Mouse (Mus musculus): ENCODE data around the gene Psmb9. TPM values are rescaled to one million over a fixed set of nuclear protein-coding genes. Genes with fewer than 3 reads are reported as not detected.
A peak's percentile ranks its signal among the peaks of the same experiment; 100 is the strongest.

Gene Psmb9
- polyA plus RNA-seq, 2 experiments, result 2.2 to 3.4 TPM

DNA sequence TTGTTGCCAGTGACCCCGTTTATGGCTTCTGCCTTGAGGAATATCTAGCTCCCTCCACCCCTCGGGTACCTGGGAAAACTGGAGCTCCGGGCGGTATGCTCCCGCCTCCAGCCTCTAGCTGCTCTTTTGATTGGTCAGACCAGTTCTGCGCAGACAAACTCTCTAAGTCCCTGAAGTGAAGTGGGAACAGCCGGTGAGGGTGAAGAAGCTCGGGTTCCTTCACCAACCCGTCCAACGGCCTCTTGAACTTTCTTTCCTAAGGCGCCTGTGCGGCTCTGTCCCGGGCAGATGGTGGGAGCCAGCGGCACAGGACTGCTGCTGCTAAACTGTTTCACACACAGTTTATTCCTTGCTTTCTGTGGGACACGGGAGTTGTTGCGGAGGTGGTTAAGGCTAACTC is 48.1 kb downstream of the Psmb9 start:
- Histone ChIP-seq H3K27ac (replicated peaks; ENCODE audit: low read depth, low read length) (no peak overlapping the region), H3K27me3 (ENCODE audit: control insufficient read depth, insufficient read depth, low read length) (peaks cover 7% of the 10 kb centered on the region), H3K9me3 (ENCODE audit: control insufficient read depth, low read length) (no peaks in the 10 kb centered on the region), H3K4me1 (ENCODE audit: control insufficient read depth, insufficient read depth, low read length) (peaks cover 12% of the 10 kb centered on the region; the same call in 1 of the 2 replicates), H3K4me3 (replicated peaks; ENCODE audit: low read length) (peak overlapping the region; percentile 31), H3K36me3 (ENCODE audit: control insufficient read depth, insufficient read depth, low read length) (no peaks in the 10 kb centered on the region), H3K4me2 (replicated peaks; ENCODE audit: low read depth, low read length, severe bottlenecking) (peak overlapping the region; percentile 63), H3K9ac (ENCODE audit: low read depth, low read length, severe bottlenecking) (peak overlapping the region; percentile 40)
- DNase-seq (ENCODE audit: low spot score) (peak; percentile 55), ATAC-seq (ENCODE audit: low FRiP score, low read depth) (no peak)
- TF ChIP-seq POLR2A (IDR thresholded peaks at IDR 0.05; ENCODE audit: borderline replicate concordance, extremely low read depth, insufficient read depth, insufficient read length), result no peak
- 0% methylated on average over 16 of the region's 16 CpGs for WGBS

DNA sequence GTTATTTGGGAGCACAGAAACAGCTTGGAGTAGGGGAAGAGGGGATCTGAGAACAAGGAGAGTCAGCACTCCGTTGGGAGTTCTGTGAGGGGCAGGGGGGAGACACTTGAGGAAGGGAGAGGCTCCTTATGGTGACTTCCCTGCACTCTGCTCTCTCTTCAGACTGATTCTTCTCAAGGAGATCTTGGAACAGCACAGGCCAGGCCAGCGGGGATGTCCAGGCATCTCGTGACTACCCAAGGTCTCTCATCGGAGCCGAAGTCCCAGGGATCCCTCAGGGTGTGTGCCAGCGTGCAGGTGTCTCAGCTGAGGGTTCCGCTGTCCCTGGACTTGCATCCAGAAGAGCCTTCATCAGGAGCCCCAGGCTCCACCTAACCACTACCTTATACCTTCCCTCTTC is 48.9 kb downstream of the Psmb9 start:
- Histone ChIP-seq H3K27ac (replicated peaks; ENCODE audit: low read depth, low read length) (no peak overlapping the region), H3K9me3 (ENCODE audit: control insufficient read depth, low read length) (no peaks in the 10 kb centered on the region), H3K4me2 (replicated peaks; ENCODE audit: low read depth, low read length, severe bottlenecking) (no peak overlapping the region), H3K9ac (ENCODE audit: low read depth, low read length, severe bottlenecking) (no peak overlapping the region), H3K27me3 (ENCODE audit: control insufficient read depth, insufficient read depth, low read length) (peaks cover 7% of the 10 kb centered on the region), H3K4me3 (replicated peaks; ENCODE audit: low read length) (no peak overlapping the region), H3K36me3 (ENCODE audit: control insufficient read depth, insufficient read depth, low read length) (no peaks in the 10 kb centered on the region), H3K4me1 (ENCODE audit: control insufficient read depth, insufficient read depth, low read length) (peaks cover 12% of the 10 kb centered on the region; the same call in 1 of the 2 replicates)
- no peak for TF ChIP-seq POLR2A (IDR thresholded peaks at IDR 0.05; ENCODE audit: borderline replicate concordance, extremely low read depth, insufficient read depth, insufficient read length)
- DNase-seq (ENCODE audit: low spot score) (no peak), ATAC-seq (ENCODE audit: low FRiP score, low read depth) (no peak)
- WGBS, result 74% methylated on average over 7 of the region's 7 CpGs

DNA sequence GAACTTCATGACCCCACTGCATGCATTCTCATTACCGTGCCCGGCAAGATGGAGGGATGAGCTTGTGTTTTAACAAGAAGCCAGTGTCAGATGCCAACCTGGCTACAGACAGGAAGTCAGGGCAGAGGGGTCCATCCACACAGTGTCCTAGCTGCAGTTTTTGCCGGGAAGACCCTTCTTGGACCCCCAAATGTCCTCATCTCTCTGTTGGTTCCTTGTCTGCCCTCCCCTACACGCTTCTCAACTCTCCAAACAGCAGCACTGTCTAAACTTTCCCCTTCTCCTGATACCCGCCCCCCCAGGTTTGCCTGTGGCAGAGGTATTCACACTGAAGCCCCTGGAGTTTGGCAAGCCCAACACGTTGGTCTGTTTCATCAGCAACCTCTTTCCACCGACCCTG is 50.0 kb downstream of the Psmb9 start:
- Histone ChIP-seq H3K4me2 (replicated peaks; ENCODE audit: low read depth, low read length, severe bottlenecking) (no peak overlapping the region), H3K9ac (ENCODE audit: low read depth, low read length, severe bottlenecking) (no peak overlapping the region), H3K27ac (replicated peaks; ENCODE audit: low read depth, low read length) (no peak overlapping the region), H3K36me3 (ENCODE audit: control insufficient read depth, insufficient read depth, low read length) (no peaks in the 10 kb centered on the region), H3K9me3 (ENCODE audit: control insufficient read depth, low read length) (no peaks in the 10 kb centered on the region), H3K4me1 (ENCODE audit: control insufficient read depth, insufficient read depth, low read length) (peaks cover 10% of the 10 kb centered on the region; the same call in 1 of the 2 replicates), H3K4me3 (replicated peaks; ENCODE audit: low read length) (no peak overlapping the region), H3K27me3 (ENCODE audit: control insufficient read depth, insufficient read depth, low read length) (peaks cover 7% of the 10 kb centered on the region)
- ATAC-seq (ENCODE audit: low FRiP score, low read depth), result no peak
- no peak for TF ChIP-seq POLR2A (IDR thresholded peaks at IDR 0.05; ENCODE audit: borderline replicate concordance, extremely low read depth, insufficient read depth, insufficient read length)
- no peak for DNase-seq (ENCODE audit: low spot score)
- WGBS, result 69% methylated on average over 7 of the region's 7 CpGs

DNA sequence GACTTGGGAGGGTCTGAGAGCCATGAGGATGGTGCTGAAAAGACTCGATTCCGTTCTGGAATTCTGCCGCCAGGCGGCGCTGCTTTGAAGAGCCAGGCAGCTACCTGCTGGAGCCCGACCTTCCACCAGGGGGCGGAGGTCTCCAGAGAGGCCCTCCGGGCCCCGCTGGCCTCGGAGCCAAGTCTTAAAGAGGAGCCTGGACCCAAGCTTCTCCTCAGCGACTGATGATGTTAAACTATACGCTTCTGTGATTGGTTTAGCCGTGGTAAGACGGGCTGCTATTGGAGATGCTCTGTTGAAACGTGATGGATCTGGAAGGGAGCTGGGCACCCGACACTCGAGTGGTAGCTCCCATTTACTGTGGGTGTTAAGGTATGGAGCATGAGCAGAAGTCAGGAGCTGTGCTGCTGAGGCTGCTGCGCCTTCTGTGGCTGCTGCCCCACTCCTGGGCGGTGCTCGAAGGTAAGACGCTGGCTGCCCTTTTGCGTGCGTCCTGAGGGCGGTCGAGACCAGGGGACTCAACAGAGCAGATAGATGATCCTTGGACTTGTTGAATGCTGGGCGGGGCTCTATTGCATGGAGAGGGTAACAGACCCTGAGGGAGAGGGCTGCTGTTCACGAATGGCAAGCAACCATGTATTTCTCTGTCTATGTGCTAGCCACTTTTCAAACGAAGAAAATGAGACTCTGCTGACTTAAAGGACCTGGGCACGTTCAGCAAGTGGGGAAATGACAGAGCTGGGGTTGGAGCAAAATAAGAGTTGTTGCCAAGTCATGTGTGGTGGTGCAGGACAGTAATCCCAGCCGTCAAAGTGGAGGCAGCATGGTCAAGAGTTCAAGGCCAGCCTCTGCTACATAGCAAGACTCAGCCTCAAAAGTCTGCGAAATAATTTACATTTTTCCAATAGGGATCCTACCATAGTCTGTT is 52.0 kb downstream of the Psmb9 start:
- no peaks in the 10 kb centered on the region for H3K9me3 ChIP-seq (ENCODE audit: control insufficient read depth, low read length)
- TF ChIP-seq POLR2A (IDR thresholded peaks at IDR 0.05; ENCODE audit: borderline replicate concordance, extremely low read depth, insufficient read depth, insufficient read length), result no peak
- DNase-seq (ENCODE audit: low spot score), result peak; percentile 99
- peak; percentile 99 for ATAC-seq (ENCODE audit: low FRiP score, low read depth)
- peak overlapping the region; percentile 58 for H3K4me2 ChIP-seq (replicated peaks; ENCODE audit: low read depth, low read length, severe bottlenecking)
- H3K36me3 ChIP-seq (ENCODE audit: control insufficient read depth, insufficient read depth, low read length), result no peaks in the 10 kb centered on the region
- peak overlapping the region; percentile 30 for H3K4me3 ChIP-seq (replicated peaks; ENCODE audit: low read length)
- peaks cover 2% of the 10 kb centered on the region; the same call in 1 of the 2 replicates for H3K27me3 ChIP-seq (ENCODE audit: control insufficient read depth, insufficient read depth, low read length)
- no peak overlapping the region for H3K9ac ChIP-seq (ENCODE audit: low read depth, low read length, severe bottlenecking)
- peaks cover 10% of the 10 kb centered on the region; the same call in 1 of the 2 replicates for H3K4me1 ChIP-seq (ENCODE audit: control insufficient read depth, insufficient read depth, low read length)
- H3K27ac ChIP-seq (replicated peaks; ENCODE audit: low read depth, low read length), result no peak overlapping the region
- 7% methylated on average over 31 of the region's 31 CpGs for whole genome bisulfite sequencing

DNA sequence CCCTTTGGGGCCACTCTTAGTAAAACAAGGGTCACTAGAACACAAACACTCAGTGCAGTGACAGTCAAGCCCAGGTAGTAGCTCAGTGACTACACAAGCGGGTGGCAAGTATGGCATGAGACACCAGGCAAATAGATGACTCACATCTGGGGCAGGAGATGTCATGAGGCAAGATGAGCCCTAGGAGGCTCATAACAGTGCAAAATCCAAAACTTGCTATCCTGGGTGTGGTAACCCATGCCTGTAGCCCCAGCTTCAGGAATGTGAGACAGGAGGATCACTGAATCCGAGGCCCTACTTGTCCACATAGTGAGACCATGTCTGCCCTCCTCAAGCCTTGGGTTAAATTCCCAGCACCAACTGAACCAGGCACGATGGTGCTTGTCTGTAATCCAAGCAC is 53.1 kb downstream of the Psmb9 start:
- no peak for DNase-seq (ENCODE audit: low spot score)
- TF ChIP-seq POLR2A (IDR thresholded peaks at IDR 0.05; ENCODE audit: borderline replicate concordance, extremely low read depth, insufficient read depth, insufficient read length), result no peak
- WGBS, result 84% methylated on average over 3 of the region's 3 CpGs

More for the DNA sequence above, 53.1 kb downstream of the Psmb9 start:
- Histone ChIP-seq H3K4me2 (replicated peaks; ENCODE audit: low read depth, low read length, severe bottlenecking) (no peak overlapping the region), H3K4me1 (ENCODE audit: control insufficient read depth, insufficient read depth, low read length) (0 out of 2 replicates have a peak, but pooled peaks cover 5% of the 10 kb centered on the region), H3K9me3 (ENCODE audit: control insufficient read depth, low read length) (no peaks in the 10 kb centered on the region), H3K36me3 (ENCODE audit: control insufficient read depth, insufficient read depth, low read length) (no peaks in the 10 kb centered on the region), H3K27ac (replicated peaks; ENCODE audit: low read depth, low read length) (no peak overlapping the region), H3K9ac (ENCODE audit: low read depth, low read length, severe bottlenecking) (no peak overlapping the region), H3K27me3 (ENCODE audit: control insufficient read depth, insufficient read depth, low read length) (no peaks in the 10 kb centered on the region; the same call in 1 of the 2 replicates), H3K4me3 (replicated peaks; ENCODE audit: low read length) (no peak overlapping the region)
- no peak for ATAC-seq (ENCODE audit: low FRiP score, low read depth)

Measured in limb, embryonic 14.5 days (tissue).